Mouse (Mus musculus) mesoderm, embryonic 11.5 days (tissue): ENCODE results near the gene Foxp1.

Experiments used
- DNase-seq: peaks from one replicate; pipeline ENCODE4 v3.0.0-alpha.2; 2012; ENCODE audit warnings: low read depth, low spot score

Gene Foxp1

DNA sequence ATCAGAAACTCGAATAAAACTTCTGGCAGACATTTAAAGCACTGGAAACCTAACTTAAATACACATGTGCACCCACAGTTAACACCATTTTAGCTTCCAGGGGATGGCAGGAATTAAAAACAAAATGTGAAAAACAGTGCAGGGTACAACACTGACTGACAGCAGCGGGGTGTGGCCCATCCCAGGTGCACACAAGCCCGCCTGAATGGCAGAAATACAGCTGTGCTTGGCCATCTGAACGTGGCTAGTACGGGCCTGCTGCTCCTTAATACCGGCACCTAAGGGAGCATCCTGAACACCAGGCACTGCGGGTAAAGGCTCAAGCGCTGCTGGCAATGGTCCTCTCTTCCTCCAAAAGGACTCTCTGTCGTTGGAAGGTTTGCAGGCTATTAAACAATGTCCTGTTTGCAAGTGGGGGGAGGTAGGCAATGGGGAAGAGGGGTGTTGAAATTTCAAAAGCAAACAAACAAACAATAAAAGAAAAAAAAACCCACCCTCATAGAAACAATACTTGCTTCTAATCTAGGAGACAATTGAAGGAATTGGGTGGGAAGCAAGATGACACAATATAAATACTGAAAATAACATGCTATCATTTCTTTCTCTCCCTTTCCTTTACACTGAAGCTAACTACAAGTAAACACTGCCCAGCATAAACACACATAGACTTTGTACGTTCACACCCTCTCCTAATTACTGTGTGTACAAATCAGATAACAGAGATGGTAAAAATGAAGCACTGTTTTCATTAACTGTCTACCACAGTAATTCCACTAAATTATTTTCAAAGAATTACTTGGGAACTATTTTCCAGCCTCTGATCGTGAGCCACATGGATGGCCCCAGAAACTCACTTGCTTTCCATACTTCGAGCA is 501.7 kb downstream of the Foxp1 start:
- no peak for DNase-seq

DNA sequence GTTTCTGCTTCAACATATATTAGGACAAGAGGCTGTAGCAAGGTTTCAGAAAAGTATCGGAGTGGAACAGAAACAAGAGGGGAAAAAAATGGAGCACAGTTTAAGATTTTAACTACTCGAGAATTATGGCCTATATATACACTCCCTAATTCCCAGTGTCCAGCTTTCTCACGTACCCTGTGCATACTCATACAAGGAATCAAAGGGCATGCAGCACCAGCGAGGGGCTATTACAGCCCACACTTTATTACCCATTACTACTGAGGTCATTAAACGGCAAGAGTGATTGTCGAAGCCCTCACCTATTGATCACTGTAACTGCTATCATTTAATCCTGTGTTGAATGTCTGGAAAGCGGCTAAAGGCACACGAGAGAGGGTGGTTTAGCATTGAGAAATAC is 502.8 kb downstream of the Foxp1 start:
- no peak for DNase-seq

DNA sequence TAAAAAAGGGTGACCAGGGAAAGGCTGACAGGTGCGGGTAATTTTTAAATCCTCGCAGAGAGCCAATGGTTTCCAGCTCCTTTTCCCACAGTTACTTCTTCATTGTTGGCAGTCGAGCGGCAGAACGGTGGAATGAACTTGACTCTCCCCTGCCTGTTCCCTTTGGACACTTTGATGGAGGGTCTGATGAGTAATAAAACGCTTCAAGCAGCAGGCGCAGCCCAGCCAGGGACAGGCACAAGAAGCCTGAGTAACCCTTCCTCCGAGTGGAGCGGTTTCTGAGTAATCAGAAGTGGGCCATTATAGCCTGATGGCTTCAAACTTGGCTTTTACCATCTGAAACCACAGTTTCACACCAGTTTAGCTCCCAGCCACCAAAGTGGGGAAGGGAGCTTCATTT is 503.3 kb downstream of the Foxp1 start:
- peak; percentile 79 for DNase-seq

DNA sequence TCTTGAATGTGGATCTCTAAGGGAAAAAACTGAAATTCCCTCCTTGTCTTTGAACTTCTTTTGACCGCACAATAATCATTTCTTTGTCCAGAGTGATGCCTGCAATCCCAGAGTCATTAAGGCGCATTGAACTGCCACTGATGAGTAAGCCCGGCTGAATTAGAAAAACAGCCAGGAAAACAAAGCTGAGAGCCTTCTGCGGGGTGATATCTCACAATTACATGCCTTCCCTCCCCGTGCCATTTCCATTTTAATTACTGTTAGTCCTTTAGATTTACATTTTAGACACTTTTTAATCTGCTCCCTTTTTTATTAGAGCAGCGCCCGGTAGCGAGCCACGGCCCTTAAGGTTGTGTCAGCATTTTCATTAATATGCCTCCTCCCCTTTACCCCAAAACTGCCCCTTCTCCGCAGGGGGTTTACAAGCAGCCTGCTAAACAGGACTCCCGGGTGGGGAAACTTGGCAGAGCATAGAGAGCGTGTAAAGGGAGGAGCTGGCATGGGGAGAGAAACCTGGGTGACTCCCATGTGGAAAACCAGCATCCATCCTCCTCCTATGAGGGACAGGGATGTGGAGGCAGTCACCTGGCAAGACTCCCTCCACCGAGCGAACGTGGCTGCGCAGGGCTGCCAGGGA is 508.5 kb downstream of the Foxp1 start:
- DNase-seq: no peak

DNA sequence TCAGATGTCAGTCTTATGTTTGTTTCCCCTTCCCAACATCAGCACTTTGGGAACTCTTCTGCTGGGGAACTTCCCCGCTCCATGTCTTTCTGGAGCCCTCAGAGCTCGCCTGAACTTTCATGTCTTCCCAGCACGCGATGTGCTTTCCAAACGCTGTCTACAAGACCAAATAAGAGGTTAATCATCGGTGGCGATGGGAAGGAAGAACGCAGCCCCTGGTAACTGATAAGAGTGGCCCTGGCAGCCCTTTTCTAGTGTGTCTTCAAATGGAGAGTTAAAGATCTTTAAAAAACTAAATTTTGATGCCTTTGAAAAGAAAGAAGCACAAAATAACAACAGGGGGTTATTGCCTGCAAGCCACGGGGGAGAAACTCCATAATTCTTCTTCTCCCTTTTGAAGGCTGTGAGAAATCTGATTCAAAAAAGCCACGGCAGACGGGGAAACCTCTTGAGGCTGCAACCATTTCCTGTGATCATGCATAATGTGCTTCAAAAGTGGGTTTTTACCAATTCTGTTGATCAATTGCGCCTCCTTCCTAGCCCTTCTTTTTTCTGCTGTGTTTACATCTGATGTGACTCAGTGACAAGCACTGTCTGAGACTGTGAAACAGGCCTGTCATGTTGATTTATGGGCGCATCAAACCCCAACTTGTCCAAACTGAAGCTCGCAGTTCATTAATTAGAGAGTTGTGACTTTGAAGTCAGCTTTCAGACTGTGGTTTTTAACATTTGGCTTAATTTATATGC is 509.2 kb downstream of the Foxp1 start:
- peak; percentile 79 for DNase-seq

DNA sequence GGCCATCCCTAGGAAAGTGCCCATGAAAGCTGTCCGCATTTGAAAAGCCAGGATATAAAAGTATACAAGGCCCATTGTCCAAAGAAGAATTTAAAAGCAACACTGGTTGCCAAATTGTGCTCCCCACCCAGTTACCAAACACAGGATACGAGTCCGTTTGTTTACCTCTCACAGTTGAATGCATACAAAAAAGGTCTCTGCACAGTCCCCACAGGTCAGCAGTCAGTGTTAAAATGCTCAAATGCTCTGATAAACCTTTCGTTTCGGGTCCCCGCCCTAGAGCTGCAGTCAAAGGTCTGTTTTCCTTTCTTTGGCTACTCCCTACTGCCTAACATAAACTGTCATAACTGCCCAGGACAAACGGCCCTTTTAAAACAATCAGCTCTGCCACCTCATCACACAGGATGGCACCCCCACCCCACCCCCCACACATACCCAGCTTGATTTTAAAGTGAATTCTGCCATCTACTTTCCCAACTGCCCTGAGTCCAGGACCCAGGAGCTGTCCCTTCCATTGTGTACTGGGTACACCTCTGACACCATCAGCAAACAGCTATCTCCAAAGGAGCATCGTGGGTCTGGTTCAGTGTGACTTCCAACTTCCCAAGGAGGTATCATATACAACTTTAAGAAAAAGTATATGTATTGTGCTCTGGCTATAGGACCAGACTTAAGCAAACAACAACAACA is 510.5 kb downstream of the Foxp1 start:
- no peak for DNase-seq

DNA sequence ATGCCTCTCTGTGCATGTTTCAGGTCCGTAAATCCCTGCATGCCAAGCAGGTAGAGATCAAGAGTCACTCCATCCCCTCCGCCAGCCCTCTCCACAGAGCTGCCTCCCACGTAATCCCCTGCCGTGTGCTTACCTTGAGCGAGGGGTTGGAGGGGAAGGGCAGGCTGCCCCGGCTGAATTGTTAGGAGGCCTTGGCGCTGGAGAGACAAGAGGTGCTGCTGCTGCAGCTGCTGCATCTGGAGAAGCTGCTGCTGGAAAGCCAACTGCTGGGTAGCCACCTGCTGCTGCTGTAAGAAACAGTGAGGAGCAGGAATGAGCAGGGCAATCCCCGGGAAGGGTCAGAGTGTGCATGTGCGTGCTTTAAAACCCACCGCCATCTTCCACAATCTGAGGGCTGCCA is 512.8 kb downstream of the Foxp1 start:
- DNase-seq: no peak

DNA sequence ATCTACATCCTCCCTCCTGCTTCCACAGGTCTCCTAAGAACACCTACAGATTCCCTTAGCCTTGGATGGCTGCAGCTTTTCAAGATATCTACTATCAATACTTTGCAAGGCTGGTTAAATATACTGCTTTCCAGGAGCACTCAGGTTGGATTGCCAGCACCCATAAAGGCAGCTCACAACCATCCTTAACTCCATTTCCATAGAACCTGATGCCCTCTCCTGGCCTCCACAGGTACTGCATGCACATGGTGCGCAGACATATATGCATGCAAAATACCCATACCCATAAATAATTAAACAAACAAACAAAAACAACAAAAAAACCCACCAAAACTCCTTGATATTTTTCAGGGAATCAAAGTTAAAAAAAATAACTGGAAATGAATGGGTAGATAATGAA is 514.0 kb downstream of the Foxp1 start:
- no peak for DNase-seq

DNA sequence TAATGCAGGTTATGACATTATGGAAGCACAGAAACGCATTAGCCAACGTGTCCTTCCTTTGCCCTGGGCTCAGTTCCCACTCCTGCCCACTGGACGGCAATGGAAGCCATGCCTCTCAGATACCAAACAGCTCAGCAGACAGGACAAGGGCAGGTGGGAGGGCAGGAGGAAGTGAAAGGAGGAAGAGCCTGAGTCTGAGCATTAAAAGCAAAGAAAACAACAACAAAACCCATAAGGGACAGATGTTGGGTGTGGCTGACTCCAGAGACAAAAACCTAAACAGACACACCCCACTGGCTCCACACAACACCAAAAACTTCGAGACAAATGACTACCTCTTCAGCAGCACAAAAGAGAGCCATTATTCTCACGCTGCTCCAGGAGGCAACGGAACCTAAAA is 515.0 kb downstream of the Foxp1 start:
- no peak for DNase-seq

DNA sequence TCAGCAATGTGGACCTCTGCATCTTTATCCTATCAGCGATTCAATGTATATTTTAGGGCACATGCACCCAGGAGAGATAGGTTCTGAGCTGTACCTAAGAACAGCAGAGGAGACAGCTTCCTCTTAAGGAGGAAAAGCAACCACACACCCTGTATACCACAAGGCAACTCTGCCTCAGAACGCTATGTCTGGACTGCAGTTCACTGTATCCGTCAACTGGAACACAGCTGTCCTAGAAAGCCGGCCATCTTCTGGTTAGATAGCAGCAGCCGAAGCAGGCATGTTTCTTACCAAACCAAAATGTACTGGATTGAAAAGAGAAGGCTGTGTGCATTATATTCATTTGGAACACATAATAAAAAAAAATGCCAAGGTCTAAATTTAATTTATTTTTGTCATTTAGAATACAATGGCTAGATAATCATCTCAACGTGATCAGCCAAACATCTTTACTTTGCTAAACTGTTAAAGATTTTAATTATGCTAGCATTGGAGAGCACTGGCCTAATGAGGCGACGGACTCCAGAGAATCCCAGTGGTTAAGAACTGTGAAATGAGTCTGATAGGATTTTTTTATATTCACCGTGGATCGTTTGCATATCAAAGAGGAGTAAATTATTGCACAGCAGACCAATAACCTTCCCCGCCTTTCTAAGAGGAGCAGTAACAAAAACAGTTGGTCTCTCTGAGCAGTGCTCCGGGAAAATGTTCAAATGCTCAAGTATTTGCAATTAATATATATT is 518.1 kb downstream of the Foxp1 start:
- DNase-seq: no peak

DNA sequence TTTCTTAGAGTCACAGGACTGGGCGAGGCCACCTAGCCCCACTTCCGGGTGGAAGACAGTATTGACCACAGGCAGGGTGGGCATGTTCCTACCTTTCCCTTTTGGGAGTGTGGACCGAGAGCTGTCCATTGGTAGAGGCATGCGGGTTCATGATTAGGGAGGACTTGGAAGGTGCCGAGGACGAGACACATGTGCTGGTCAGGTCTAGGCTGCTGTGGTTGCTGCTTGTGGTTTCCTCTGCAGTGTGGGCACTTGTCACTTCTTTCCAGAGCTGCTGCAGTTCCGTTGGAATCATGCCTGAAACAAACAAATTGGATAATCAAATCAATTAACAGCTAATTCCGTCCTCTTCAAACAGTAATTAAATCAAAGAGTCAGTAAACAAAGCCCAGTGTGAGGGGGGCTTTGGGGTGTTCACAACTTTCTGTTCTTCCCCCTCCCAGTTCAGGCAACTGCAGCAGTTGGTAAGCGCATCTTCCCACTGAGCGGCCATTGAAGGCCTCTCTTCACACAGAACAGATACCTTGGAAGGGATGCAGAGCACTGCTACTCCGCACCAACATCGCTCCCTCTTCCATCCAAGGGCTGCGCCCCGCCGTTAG is 519.3 kb downstream of the Foxp1 start:
- no peak for DNase-seq

DNA sequence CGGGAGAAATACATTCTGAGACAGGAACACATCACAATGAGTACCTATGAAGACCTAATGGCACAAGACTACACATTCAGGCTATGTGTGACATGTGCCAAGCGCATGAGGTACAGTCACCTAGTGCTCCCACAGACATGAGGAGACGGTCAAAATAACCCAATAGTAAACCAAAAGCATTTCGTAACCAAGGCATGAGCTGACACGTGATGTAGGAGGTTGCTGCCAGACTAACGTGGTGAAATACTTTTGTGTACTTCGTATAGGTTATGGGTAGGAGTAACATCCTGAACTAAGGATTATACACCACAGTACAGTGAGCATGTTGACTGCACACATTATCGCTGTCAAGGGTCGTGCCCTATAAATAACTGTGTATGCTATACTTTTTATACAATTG is 520.9 kb downstream of the Foxp1 start:
- DNase-seq: no peak

DNA sequence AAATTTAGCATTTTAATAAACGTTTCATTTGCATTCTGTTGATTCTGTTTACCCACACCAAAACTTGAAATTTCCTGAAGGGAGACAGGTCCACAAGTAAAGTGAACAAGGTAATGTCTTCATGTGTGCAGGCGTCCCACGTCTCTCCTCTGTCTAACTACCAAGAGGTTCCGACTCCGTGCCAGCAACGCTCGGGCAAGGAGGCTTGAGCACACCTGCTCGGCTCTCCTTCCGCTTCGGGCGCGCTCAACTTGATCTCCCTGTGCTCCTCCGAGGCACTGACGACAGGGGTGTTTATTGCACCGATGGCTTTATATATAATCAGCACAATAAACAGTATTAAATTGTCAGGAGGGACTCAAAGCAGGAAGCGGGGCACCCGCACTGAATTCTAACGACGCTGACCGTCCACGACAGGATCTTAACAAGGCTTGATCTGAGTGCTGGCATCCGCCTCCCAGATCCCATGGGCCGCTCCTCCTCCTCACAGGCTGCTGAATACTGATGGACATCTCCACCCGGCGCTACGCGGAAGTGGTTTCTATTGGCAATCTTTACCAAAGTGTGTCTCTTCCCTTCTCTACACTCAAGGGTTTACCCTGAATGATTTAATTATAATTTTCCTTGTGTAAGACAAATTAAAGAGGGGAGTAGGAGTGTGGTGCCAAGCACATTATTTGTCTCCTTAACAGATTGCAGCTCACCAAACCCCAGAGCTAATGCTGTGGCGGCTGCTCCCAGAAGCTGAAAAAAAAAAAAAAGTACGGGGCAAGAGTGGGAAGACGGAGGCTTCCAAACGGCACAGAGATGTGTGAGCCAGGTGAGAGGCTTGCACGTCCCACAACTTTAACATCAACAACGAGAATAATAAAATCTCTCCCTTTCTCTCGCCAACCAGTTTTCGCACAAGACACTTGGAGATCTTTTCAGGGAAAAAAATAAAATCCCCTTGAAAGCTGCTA is 523.3 kb downstream of the Foxp1 start:
- no peak for DNase-seq

DNA sequence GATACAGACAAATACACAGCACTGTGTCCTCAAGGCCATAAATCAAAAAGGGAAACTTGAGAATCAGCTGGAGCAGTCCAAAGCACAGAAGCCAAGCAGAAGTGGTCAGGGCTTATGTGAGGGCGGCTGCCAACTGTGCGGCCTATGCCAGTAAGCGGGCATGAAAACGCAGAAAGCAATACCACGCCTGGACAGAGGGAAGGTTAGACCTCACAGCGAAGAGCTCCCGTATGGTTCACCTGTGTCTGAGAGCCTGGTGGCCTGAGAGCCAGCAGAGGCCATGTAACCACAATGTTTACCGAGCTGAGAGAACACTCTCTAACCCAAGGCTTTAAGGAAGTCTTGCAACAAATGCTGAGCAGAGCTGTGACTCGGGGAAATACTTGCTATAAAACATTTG is 524.8 kb downstream of the Foxp1 start:
- no peak for DNase-seq

DNA sequence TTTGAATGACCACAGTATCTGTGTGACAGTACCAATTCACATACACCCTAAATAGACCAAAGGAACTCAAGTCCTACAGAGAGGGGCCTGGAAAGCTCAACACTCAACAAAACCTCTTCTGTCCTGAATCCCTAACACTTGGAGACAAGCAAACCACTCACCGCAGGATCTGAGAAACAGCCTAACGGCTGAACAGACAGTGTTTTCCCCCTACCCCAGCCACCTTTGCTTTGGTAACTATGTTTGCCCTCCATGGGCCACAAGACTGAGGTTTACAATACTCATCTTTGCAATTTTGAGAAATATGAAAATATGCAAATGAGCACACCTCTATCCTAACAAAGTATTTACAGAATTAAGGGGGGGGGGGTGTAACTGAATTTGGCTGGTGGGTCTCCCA is 525.7 kb downstream of the Foxp1 start:
- DNase-seq: no peak

DNA sequence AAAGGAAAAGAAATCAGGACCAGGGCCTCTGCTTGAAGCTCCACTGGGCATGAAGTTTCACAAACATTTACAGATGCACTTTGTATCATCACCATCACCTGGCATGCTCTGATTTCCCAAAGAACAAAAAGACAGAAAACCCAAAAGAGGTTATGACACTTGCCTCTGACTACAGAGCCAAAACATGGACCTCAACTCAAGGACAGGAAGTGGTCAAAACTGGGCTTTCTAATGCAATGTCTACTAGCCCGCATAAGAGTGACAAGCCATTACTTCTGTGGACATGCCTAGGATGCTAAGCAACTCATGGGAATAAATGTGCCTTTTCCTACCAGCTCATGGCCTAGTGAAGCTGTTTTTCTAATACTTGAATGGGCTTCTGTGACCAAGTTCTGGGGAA is 526.2 kb downstream of the Foxp1 start:
- DNase-seq: no peak

DNA sequence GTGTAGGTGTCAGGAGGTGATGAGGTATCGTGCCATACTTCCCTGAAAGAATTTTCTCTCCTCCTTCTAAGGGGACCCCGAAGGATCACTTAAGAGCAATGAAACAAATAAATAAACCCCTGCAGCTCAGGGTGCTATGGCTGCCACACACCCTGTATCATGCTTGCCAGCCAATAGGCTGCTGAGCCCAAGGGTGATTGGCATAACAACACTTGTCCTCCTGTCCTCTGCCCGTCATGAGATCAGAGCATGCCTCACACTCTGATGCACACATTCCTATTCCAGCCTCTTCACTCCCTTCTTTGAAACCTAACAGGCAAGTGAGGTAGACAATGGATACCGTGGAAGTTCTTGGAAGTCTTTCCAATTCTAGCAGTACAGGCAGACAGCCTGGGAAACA is 526.8 kb downstream of the Foxp1 start:
- no peak for DNase-seq

DNA sequence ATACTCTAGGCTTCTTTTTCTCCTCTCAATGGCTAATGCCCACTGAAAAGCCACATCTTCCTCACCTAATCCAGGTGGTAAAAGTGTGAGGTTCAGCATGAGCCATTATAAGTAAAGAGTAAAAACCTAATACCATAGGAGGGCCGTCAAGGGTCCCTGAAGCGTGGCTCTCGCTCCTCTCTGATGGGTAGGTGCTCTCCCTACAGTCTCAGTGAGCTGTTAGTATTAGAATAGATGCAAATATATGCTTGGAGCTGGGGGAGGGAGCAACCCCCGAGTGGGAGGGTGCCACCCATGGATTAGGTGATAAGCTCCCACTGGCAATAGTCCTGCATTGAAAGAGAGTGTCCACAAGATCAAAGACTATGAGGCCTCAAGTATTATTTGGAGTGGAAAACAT is 527.6 kb downstream of the Foxp1 start:
- DNase-seq: no peak

DNA sequence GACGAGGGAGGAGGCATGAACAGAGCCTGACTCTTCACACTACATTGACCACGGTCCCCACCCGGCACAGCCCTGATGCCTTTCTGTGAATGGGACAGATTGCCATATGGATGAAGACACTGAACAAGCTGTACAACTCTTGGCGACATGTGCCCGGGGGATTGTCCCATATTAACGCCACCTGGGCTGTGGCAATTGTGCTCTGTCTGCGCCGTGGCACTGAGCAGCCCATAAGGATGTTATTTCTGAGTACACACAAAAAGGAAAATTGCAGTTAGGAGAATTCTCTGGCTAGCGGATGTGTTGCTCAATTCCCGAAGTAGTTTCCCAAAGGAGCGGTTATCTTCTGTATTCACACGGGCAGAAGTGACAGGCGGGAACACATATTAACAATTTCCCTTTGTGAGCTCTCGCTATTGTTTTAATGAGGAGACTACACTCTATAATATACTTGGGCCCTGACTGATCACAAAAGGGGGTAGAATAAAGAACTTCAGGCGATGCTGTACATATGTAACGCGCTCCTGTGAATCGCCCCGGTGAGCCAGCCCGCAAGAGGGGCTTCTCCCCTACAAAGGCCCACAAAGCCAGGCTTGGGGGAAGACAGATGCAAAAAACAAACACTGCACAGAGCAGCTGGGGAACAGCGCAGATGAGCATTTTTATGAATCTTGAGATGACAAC is 528.3 kb downstream of the Foxp1 start:
- peak; percentile 37 for DNase-seq
